Mouse (Mus musculus) Muller cell, postnatal 12 days (primary cell): ENCODE measurements around the gene 4930453N24Rik.

Source experiments
- DNase-seq: peaks from one replicate; pipeline ENCODE4 v3.0.0-alpha.2; 2015; ENCODE audit errors: inconsistent ontology term

The 4930453N24Rik gene

GRCm38 (mm10) chr16:64723273-64724057, 47.5 kb downstream of the 4930453N24Rik start:
- peak; percentile 48 for DNase-seq

- DNase-seq: no peak
Measured at GRCm38 (mm10) chr16:64721542-64721941, 49.4 kb downstream of the 4930453N24Rik start.

GRCm38 (mm10) chr16:64719096-64719495, 51.9 kb downstream of the 4930453N24Rik start:
- DNase-seq: no peak

- no peak for DNase-seq
Measured at GRCm38 (mm10) chr16:64717814-64718213, 53.1 kb downstream of the 4930453N24Rik start.

GRCm38 (mm10) chr16:64711816-64712215, 59.1 kb downstream of the 4930453N24Rik start:
- peak; percentile 43 for DNase-seq
